Mouse (Mus musculus) thymus, adult 2 months (tissue): ENCODE data around the gene Psma6. TPM values are rescaled to one million over a fixed set of nuclear protein-coding genes. Genes with fewer than 3 reads are reported as not detected.
"Not testable (repeated sequence)": the region's sequence is repeated elsewhere in the genome, so short reads cannot be mapped to it uniquely, and the experiment has no call there.

ENCODE experiments used
- DNase-seq: peaks from one replicate; pipeline ENCODE4 v3.0.0; 2021
- H3K27ac ChIP-seq: fragments of 200-500 bp; 2 replicates; pipeline ENCODE4 v1.5.1; 2012; ENCODE audit warnings: low read length, control low read depth; ENCODE audit not compliant: control insufficient read depth, insufficient read depth
- H3K27me3 ChIP-seq: fragments of 200-500 bp; 2 replicates; pipeline ENCODE4 v1.6.1; 2012; ENCODE audit warnings: mild to moderate bottlenecking, low read length, moderate library complexity, mixed read lengths; ENCODE audit not compliant: control insufficient read depth, insufficient read depth
- H3K36me3 ChIP-seq: fragments of 200-500 bp; 2 replicates; pipeline ENCODE4 v1.6.1; 2012; ENCODE audit warnings: mild to moderate bottlenecking, low read length, moderate library complexity; ENCODE audit not compliant: control insufficient read depth, insufficient read depth
- H3K4me1 ChIP-seq: fragments of 200-500 bp; replicated peaks from 2 replicates; pipeline ENCODE4 v1.6.1; 2012; ENCODE audit warnings: low read length; ENCODE audit not compliant: control insufficient read depth, insufficient read depth
- H3K4me3 ChIP-seq: fragments of 200-500 bp; 2 replicates; pipeline ENCODE4 v1.5.1; 2012; ENCODE audit warnings: mild to moderate bottlenecking, low read length, control low read depth, moderate library complexity; ENCODE audit not compliant: control insufficient read depth, insufficient read depth
- CTCF ChIP-seq: fragments of 200-500 bp; IDR thresholded peaks from 2 replicates; pipeline ENCODE4 v1.5.1; 2012; ENCODE audit warnings: mild to moderate bottlenecking, control low read depth, low read length, moderate library complexity, borderline replicate concordance; ENCODE audit not compliant: control insufficient read depth, poor library complexity, insufficient read depth; ENCODE audit errors: extremely low read depth
- POLR2A ChIP-seq: fragments of 200-500 bp; IDR thresholded peaks from 2 replicates; pipeline ENCODE4 v1.6.1; 2012; ENCODE audit warnings: mild to moderate bottlenecking, low read length, control low read depth, moderate library complexity; ENCODE audit not compliant: control insufficient read depth, poor library complexity, insufficient read depth; ENCODE audit errors: extremely low read depth
- WGBS: fragments of 180-500 bp; shearing (Covaris S2); methylation state at CpG from one replicate; pipeline ENCODE4 v1.1.7; 2018; 5-methylcytosine and 5-hydroxymethylcytosine counted together
- polyA plus RNA-seq: library from polyadenylated mRNA; depleted of rRNA; stranded (reverse); fragments of >200 nt; gene quantifications from 2 replicates; pipeline ENCODE4 v1.2.3, GENCODE M21; 2012

The Psma6 gene
- polyA plus RNA-seq, 1 experiment, result 92.3 TPM

DNA sequence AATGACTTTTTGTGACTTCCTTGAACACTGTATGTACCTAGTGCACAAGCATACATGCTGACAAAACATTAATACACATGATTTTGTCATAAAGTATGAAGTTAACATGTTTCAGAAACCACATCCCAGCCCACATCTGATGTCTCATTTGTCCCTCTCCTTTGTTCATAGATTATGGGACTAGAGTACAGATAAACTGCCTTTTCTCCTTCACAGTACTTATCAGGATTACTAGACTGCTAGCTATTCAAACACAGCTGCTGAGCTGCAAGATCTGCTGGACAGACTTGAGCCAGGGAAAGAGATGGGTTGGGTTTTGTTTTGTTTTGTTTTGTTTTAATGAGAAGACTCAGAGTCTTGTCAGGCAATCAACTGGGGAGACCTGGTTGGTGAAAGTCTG, 8.1 kb downstream of the Psma6 start:
- Histone ChIP-seq H3K27ac (no peak overlapping the region), H3K27me3 (no peaks in the 10 kb centered on the region), H3K4me1 (peaks cover 46% of the 10 kb centered on the region), H3K36me3 (no peaks in the 10 kb centered on the region), H3K4me3 (no peak overlapping the region)
- TF ChIP-seq POLR2A (no peak), CTCF (no peak)
- DNase-seq, result no peak

DNA sequence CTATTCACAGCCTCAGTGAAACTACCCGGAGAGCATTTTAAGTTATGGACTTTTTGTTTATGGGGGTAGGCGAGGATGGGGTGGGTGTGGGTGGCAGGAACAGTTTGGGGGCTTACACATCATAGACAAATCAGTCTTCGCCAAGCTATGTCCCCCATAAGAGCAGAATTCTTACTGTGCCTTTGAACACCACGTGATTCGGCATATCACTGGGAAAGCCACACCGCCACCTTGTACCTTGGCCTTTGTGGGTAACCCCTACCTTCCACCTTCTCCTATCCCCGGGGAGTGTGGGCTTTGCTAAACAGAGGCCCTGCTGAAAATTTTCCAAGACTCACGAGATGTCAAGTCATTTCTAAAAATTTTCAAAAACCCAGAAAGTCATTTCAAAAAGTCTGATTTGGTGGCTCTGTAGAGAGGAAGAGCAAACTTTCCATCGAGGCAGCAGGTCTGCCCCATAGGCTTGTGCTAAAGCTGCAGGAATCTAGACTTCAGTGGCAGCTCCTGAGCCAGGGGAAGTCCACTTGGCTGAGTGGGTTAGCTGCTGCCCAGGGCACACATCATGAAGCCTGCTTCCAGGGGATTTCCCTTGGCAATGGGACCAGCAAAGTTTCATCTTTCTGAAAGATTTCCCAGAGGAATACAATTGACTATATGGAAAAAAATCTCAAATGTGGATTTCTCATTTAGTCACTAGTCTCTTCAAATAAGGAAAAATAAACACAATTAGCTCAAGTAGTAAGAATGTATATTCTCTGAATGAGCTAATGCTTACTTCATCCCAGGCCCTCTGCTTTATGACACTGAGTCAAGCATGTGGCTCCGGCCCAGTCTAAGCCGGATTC, 8.9 kb downstream of the Psma6 start:
- H3K27me3 ChIP-seq, result no peaks in the 10 kb centered on the region
- WGBS, result 57% methylated on average over 11 of the region's 11 CpGs
- H3K4me3 ChIP-seq, result no peak overlapping the region
- DNase-seq, result no peak
- peak overlapping the region; percentile 18; the same call in 1 of the 2 replicates for H3K27ac ChIP-seq
- peaks cover 43% of the 10 kb centered on the region for H3K4me1 ChIP-seq
- no peaks in the 10 kb centered on the region for H3K36me3 ChIP-seq
- TF ChIP-seq CTCF, result no peak
- TF ChIP-seq POLR2A, result no peak

DNA sequence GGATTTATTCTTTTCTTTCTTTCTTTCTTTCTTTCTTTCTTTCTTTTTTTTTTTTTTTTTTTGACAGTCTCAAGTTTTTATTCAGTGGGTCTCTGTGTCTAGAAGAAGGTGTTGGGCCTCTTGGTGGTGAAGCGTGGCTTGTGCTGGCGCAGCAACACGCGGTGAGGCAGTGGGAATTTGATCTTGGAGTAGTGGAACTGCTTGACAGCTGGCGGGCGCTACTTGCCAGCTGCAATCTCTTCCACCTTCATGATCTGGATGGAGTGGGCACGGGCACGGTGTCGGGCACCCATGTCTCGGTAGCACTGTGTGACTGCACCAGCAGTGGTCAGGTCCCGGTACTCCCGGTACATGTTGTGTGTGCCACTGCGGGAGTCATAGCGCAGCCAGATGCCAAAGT, 11.6 kb downstream of the Psma6 start:
- not testable (repeated sequence) for H3K27ac ChIP-seq, H3K36me3 ChIP-seq, H3K27me3 ChIP-seq, H3K4me3 ChIP-seq, DNase-seq
- H3K4me1 ChIP-seq, result peaks cover 28% of the 10 kb centered on the region
- 99% methylated on average over 14 of the region's 14 CpGs for WGBS

DNA sequence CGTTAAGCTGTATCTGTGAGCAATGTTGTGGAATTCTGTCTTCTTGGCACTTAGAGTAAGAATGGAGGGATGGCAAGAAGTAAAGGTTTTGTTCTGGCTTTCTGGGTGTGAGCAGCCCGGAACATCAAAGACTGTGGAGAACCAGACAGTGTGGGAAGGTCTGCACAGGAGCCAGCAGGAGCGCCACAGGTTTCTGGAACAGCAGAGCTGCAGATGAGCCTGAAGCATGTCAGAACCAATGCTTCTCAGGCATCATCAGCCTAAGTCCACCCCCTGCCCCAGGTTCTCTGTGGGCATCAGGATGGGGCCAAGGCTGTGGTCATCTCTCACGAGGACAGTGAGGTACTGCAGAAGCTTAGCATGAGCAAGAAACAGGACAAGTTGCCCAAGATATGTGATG, 12.5 kb downstream of the Psma6 start:
- WGBS, result 93% methylated on average over 4 of the region's 4 CpGs

DNA sequence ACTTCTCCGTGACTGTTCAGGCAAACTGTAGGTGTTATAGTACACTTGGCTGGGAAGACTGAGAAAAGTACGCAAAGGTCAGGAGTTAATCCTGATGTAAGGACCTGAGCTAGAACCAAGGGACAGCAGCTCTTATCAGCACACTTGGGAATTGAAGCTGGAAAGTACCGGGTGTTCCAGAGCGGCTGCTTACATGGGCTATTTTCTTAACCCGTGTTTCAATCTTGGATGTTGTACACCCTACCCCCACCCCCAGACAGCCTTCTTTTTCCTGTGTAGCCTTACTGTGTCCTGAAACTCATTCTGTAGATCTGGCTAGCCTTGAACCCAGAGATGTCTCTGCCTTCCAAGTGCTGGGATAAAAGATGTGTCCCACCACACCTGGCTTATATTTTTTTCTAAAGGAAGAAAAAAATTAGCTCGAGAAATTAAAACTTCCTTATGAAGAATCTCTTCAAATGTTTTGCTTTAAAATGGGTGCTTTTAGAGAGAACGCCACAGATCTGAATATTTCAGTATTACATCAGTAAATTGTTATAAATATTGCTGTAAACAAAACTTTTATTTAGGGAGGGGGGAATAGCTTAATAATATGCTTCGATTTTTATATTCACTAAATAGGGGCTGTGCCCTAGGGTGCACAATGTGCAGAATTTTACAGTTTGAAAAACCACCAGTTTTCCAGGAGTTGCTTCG, 13.7 kb downstream of the Psma6 start:
- peak overlapping the region; percentile 91 for H3K4me3 ChIP-seq
- no peak for DNase-seq
- H3K27ac ChIP-seq, result peak overlapping the region; percentile 70
- peaks cover 21% of the 10 kb centered on the region for H3K4me1 ChIP-seq
- H3K27me3 ChIP-seq, result no peaks in the 10 kb centered on the region
- no peaks in the 10 kb centered on the region for H3K36me3 ChIP-seq
- 58% methylated on average over 9 of the region's 9 CpGs for WGBS
- TF ChIP-seq CTCF, result no peak
- TF ChIP-seq POLR2A, result no peak

More for the DNA sequence above, 12.5 kb downstream of the Psma6 start:
- Histone ChIP-seq H3K4me3 (no peak overlapping the region), H3K27me3 (no peaks in the 10 kb centered on the region), H3K36me3 (no peaks in the 10 kb centered on the region), H3K4me1 (peaks cover 23% of the 10 kb centered on the region), H3K27ac (no peak overlapping the region)
- no peak for TF ChIP-seq CTCF
- no peak for TF ChIP-seq POLR2A
- no peak for DNase-seq

DNA sequence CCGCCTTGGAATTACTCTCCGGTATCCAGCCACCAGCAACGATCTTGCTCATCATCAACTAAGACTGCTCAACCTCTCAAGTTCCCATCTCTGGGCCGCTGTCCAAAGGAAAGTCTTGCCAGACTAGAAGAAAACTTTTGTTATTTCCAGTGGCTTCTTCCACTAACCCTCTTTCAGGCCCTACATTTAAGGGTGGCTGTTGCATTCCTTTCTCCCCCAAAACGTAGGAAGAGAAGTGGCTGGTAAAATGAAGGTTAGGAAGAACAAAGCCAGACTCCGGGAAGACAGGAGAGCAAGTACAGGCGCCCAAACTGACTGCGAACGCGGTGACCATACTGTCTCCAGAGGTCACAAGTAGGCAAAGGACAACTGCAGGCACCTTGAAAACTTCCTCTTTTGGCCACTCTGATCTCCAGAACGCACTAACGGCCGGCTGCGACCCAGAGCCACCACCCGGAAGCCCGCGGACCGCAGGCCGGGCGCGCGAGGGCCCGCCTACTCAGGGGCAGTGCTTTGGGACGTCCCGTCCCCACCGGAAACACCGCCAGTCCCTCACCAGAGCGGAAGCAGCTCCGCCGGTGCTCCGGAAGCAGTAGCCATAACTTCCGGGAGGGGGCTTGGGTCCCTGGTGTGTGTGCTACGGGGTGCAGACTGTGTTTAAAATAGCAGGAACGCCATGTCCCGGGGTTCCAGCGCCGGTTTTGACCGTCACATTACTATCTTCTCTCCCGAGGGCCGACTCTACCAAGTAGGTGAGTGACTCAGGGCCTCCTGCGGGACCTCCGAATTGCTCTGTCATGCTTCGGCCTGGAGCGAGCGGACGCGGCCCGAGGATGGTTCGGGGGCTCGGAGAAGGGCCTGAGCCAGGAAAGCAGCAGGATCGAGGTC, 14.5 kb downstream of the Psma6 start:
- DNase-seq, result peak; percentile 91
- H3K27me3 ChIP-seq, result no peaks in the 10 kb centered on the region
- H3K4me1 ChIP-seq, result peaks cover 16% of the 10 kb centered on the region
- peak overlapping the region; percentile 70 for H3K27ac ChIP-seq
- no peaks in the 10 kb centered on the region for H3K36me3 ChIP-seq
- peak overlapping the region; percentile 91 for H3K4me3 ChIP-seq
- TF ChIP-seq POLR2A (peak; percentile 99), CTCF (0 out of 2 replicates have a peak, but pooled peaks have one; percentile 30)
- WGBS, result 1% methylated on average over 51 of the region's 51 CpGs
